Mouse (Mus musculus) hindbrain, embryonic 11.5 days (tissue): Measurements from ENCODE around the gene Tas2r107. TPM values are rescaled to one million over a fixed set of nuclear protein-coding genes. Genes with fewer than 3 reads are reported as not detected.
"Not testable (repeated sequence)": the region's sequence is repeated elsewhere in the genome, so short reads cannot be mapped to it uniquely, and the experiment has no call there.

Source experiments
- ATAC-seq: fragments of 200-750 bp; cut with Nextera tagmentation; 2 replicates; pipeline ENCODE4 v1.8.0; 2017; ENCODE audit warnings: mild to moderate bottlenecking, moderate TSS enrichment, moderate library complexity; ENCODE audit not compliant: low FRiP score
- DNase-seq: peaks from one replicate; pipeline ENCODE4 v3.0.0-alpha.2; 2015; ENCODE audit warnings: low spot score
- H3K27ac ChIP-seq: fragments of 300-500 bp; sonication (generic); 2 replicates; pipeline ENCODE4 v1.5.1; 2014; ENCODE audit warnings: mild to moderate bottlenecking, low read depth, low read length
- H3K27me3 ChIP-seq: fragments of 300-500 bp; sonication (generic); 2 replicates; pipeline ENCODE4 v1.6.1; 2014; ENCODE audit warnings: mild to moderate bottlenecking, low read length, moderate library complexity, mixed read lengths; ENCODE audit not compliant: control insufficient read depth, insufficient read depth
- H3K36me3 ChIP-seq: fragments of 300-500 bp; sonication (generic); 2 replicates; pipeline ENCODE4 v1.6.1; 2014; ENCODE audit warnings: mild to moderate bottlenecking, low read length, moderate library complexity, mixed read lengths; ENCODE audit not compliant: control insufficient read depth, insufficient read depth
- H3K4me1 ChIP-seq: fragments of 300-500 bp; sonication (generic); replicated peaks from 2 replicates; pipeline ENCODE4 v1.6.1; 2014; ENCODE audit warnings: low read length, mixed read lengths; ENCODE audit not compliant: control insufficient read depth, insufficient read depth
- H3K4me2 ChIP-seq: fragments of 300-500 bp; sonication (generic); replicated peaks from 2 replicates; pipeline ENCODE4 v1.6.1; 2014; ENCODE audit warnings: mild to moderate bottlenecking, low read depth, low read length
- H3K4me3 ChIP-seq: fragments of 300-500 bp; sonication (generic); 2 replicates; pipeline ENCODE4 v1.5.1; 2014; ENCODE audit warnings: low read depth, low read length
- H3K9ac ChIP-seq: fragments of 300-500 bp; sonication (generic); 2 replicates; pipeline ENCODE4 v1.6.1; 2014; ENCODE audit warnings: low read depth, low read length
- H3K9me3 ChIP-seq: fragments of 300-500 bp; sonication (generic); 2 replicates; pipeline ENCODE4 v1.6.1; 2016; ENCODE audit warnings: low read length; ENCODE audit not compliant: control insufficient read depth
- WGBS: fragments of 180-500 bp; shearing (Covaris S2); extraction: QIAGEN DNeasy Blood & Tissue Kit; methylation state at CpG from one replicate; pipeline ENCODE4 v1.1.7; 2014; 5-methylcytosine and 5-hydroxymethylcytosine counted together
- polyA plus RNA-seq: library from polyadenylated mRNA; unstranded; fragments of >200 nt; fragmentation: Nextera tagmentation; extraction: Ambion mirVana; gene quantifications from 2 replicates; pipeline ENCODE4 v1.2.1, GENCODE M21; 2014

The Tas2r107 gene
- not detected in 2 replicates for polyA plus RNA-seq

DNA sequence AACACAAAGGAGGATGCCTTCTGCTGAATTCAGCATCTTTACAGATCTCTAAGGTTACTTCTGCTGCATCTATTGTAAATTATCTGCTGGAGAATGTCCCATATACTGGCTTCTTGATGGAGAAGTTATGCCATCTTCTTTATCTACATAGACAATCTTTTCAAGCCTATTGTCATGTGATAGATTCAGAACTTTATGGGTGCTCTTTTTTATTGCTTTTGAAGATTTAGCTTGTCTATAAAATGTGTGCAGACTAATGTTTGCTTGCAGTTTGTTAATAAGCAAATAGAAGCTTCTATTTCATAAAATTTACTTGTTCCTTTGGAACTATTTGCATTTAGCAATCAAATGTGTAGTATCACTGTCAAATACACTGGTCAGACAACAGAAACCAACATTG is at the start of gene Tas2r107:
TSS of gene Tas2r107 (minus strand) at position 101 of the 400 bp plus-strand sequence.
- H3K27ac ChIP-seq = no peak within 1 kb of the TSS
- H3K9ac ChIP-seq = no peak within 1 kb of the TSS
- ATAC-seq (no peak), DNase-seq (no peak)
- H3K4me2 ChIP-seq = no peak within 1 kb of the TSS
- H3K9me3 ChIP-seq = no peaks in the 10 kb centered on the region
- no peak within 1 kb of the TSS for H3K4me3 ChIP-seq
- H3K4me1 ChIP-seq = no peaks in the 10 kb centered on the region
- no peaks in the 10 kb centered on the region for H3K27me3 ChIP-seq
- H3K36me3 ChIP-seq = no peaks in the 10 kb centered on the region

- no peak for ATAC-seq
- Histone ChIP-seq H3K4me3 (no peak within 1 kb of the TSS), H3K27ac (no peak within 1 kb of the TSS), H3K9ac (no peak within 1 kb of the TSS), H3K27me3 (no peaks in the 10 kb centered on the region), H3K4me2 (no peak within 1 kb of the TSS), H3K4me1 (no peaks in the 10 kb centered on the region), H3K36me3 (no peaks in the 10 kb centered on the region), H3K9me3 (no peaks in the 10 kb centered on the region)
- no peak for DNase-seq
These were observed 30.0 kb upstream of the Tas2r107 start, which contains the start of gene Tas2r114 for GRCm38 (mm10) chr6:131689963-131690362. TSS of gene Tas2r114 (minus strand) at chr6:131690063.

- H3K9me3 ChIP-seq = no peaks in the 10 kb centered on the region
- H3K4me2 ChIP-seq = no peak within 1 kb of the TSS
- ATAC-seq = no peak
- H3K27ac ChIP-seq = no peak within 1 kb of the TSS
- H3K27me3 ChIP-seq = no peaks in the 10 kb centered on the region
- WGBS = 88% methylated on average over 1 of the region's 1 CpGs
- no peaks in the 10 kb centered on the region for H3K36me3 ChIP-seq
- no peak within 1 kb of the TSS for H3K4me3 ChIP-seq
- DNase-seq = no peak
- H3K4me1 ChIP-seq = no peaks in the 10 kb centered on the region
- H3K9ac ChIP-seq = no peak within 1 kb of the TSS
These were observed 27.4 kb upstream of the Tas2r107 start, which contains the start of gene Tas2r105 for GRCm38 (mm10) chr6:131687395-131687794. TSS of gene Tas2r105 (minus strand) at chr6:131687495.

- Histone ChIP-seq H3K9ac (no peak within 1 kb of the TSS), H3K4me2 (no peak within 1 kb of the TSS), H3K4me1 (no peaks in the 10 kb centered on the region), H3K27ac (no peak within 1 kb of the TSS), H3K27me3 (no peaks in the 10 kb centered on the region), H3K4me3 (no peak within 1 kb of the TSS), H3K9me3 (no peaks in the 10 kb centered on the region), H3K36me3 (no peaks in the 10 kb centered on the region)
- 83% methylated on average over 1 of the region's 1 CpGs for WGBS
- no peak for DNase-seq
- ATAC-seq = no peak
These were observed 25.7 kb upstream of the Tas2r107 start, which contains the start of gene Tas2r104 for GRCm38 (mm10) chr6:131685644-131686043. TSS of gene Tas2r104 (minus strand) at chr6:131685744.

- no peak within 1 kb of the TSS for H3K9ac ChIP-seq
- no peaks in the 10 kb centered on the region for H3K36me3 ChIP-seq
- no peaks in the 10 kb centered on the region for H3K9me3 ChIP-seq
- ATAC-seq (no peak), DNase-seq (no peak)
- 69% methylated on average over 3 of the region's 3 CpGs for WGBS
- H3K27me3 ChIP-seq = no peaks in the 10 kb centered on the region
- no peak within 1 kb of the TSS for H3K27ac ChIP-seq
- no peaks in the 10 kb centered on the region for H3K4me1 ChIP-seq
- H3K4me3 ChIP-seq = no peak within 1 kb of the TSS
- H3K4me2 ChIP-seq = no peak within 1 kb of the TSS
These were observed 18.8 kb upstream of the Tas2r107 start, which contains the start of gene Tas2r106 for GRCm38 (mm10) chr6:131678786-131679185. TSS of gene Tas2r106 (minus strand) at chr6:131678886.

DNA sequence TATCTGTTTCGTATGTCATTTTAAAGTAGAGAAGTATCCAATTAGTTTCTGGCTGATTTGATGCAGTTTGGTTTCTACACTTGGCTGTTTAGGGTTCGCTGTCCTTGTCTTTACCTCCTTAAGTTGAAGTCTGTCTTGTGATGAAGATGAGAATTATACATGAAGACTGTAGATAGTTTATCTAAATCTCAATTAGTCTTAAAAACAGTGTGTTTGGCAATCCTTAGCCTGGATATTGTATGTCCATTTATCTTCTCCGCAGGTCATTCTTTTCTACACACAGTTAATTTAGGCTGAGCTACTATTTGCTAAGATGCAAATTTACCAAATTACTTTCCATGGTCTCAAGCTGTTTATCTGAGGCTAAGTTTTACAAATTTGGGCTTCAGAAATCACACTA is 29.1 kb downstream of the Tas2r107 start, which contains the start of gene Tas2r130:
TSS of gene Tas2r130 (minus strand) at position 101 of the 400 bp plus-strand sequence.
- DNase-seq = no peak
- Histone ChIP-seq H3K9ac (no peak within 1 kb of the TSS), H3K27ac (no peak within 1 kb of the TSS), H3K4me3 (no peak within 1 kb of the TSS), H3K36me3 (no peaks in the 10 kb centered on the region), H3K27me3 (no peaks in the 10 kb centered on the region), H3K9me3 (no peaks in the 10 kb centered on the region), H3K4me2 (no peak within 1 kb of the TSS), H3K4me1 (no peaks in the 10 kb centered on the region)
- 79% methylated on average over 3 of the region's 3 CpGs for WGBS
- ATAC-seq = no peak

DNA sequence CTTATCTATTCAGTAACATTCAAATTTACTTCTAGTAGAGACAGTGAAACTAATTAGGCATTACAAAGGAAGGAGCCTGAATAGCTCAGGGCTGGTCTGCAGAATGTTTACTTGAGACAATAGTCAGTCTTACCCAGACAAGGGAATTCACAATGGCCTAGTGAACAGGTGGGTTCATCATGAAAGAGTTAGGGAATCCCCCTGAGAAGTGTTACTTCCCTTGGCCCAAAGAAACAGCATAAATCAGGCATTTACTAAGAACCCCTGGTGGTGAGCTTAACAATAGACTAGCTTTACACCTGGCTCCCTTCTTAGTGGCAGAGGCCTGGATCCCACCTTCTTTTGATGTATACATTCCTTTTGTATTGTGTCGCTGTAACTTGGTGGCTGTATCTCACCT is 50.0 kb downstream of the Tas2r107 start:
- 83% methylated on average over 1 of the region's 1 CpGs for WGBS

More for the DNA sequence above, 50.0 kb downstream of the Tas2r107 start:
- H3K9me3 ChIP-seq, H3K4me1 ChIP-seq, H3K9ac ChIP-seq, H3K4me3 ChIP-seq, H3K27ac ChIP-seq, H3K27me3 ChIP-seq, H3K36me3 ChIP-seq, ATAC-seq, DNase-seq, H3K4me2 ChIP-seq: not testable (repeated sequence)

Other genes with a start within 250 kb of the Tas2r107 start
- not detected in 2 replicates for gene 5430401F13Rik, start 173.7 kb downstream of the Tas2r107 start, polyA plus RNA-seq
- not detected in 2 replicates for gene Gm6619, start 173.7 kb downstream of the Tas2r107 start, polyA plus RNA-seq
- gene Tas2r130, start 29.2 kb downstream of the Tas2r107 start, polyA plus RNA-seq = not detected in 2 replicates
- gene Tas2r106, start 18.7 kb upstream of the Tas2r107 start, polyA plus RNA-seq = not detected in 2 replicates
- gene Tas2r104, start 25.6 kb upstream of the Tas2r107 start, polyA plus RNA-seq = not detected in 2 replicates
- not detected in 2 replicates for gene Tas2r105, start 27.3 kb upstream of the Tas2r107 start, polyA plus RNA-seq
- gene Tas2r114, start 29.9 kb upstream of the Tas2r107 start, polyA plus RNA-seq = not detected in 2 replicates